Mouse (Mus musculus): ENCODE measurements around the gene Lrrc51. TPM values are rescaled to one million over a fixed set of nuclear protein-coding genes. Genes with fewer than 3 reads are reported as not detected.
A peak's percentile ranks its signal among the peaks of the same experiment; 100 is the strongest.
"Not testable (repeated sequence)": the region's sequence is repeated elsewhere in the genome, so short reads cannot be mapped to it uniquely, and the experiment has no call there.

Gene Lrrc51
- total and polyA plus RNA-seq, 3 experiments = 13.6 to 30.8 TPM; not detected in 1

GRCm38 (mm10) chr7:101932551-101932950 lies 1.1 kb downstream of the Lrrc51 start:
- no peak for DNase-seq (ENCODE audit: low read depth, low spot score)
- Histone ChIP-seq H3K9me3 (replicated peaks; ENCODE audit: insufficient read depth, low read length) (no peaks in the 10 kb centered on the region), H3K36me3 (ENCODE audit: control insufficient read depth in 1 of 2, insufficient read depth in 2 of 2, low read length in 2 of 2) (peaks cover 0 to 35% of the 10 kb centered on the region in 2 experiments; a peak in 2 of 4 replicates), H3K27me3 (ENCODE audit: control insufficient read depth in 1 of 2, insufficient read depth in 2 of 2, low read length in 2 of 2) (no peaks in the 10 kb centered on the region), H3K27ac (ENCODE audit: control insufficient read depth, low read depth, low read length) (no peak overlapping the region), H3K4me1 (ENCODE audit: control insufficient read depth in 1 of 2, insufficient read depth in 2 of 2, low read length in 2 of 2) (peaks cover 7 to 32% of the 10 kb centered on the region in 2 experiments), H3K4me3 (ENCODE audit: control insufficient read depth in 1 of 2, insufficient read depth in 1 of 2, low read depth in 2 of 2, low read length in 2 of 2) (peak overlapping the region in 1 of 2 experiments; percentile 86; a peak in 2 of 4 replicates), H3K9ac (ENCODE audit: control insufficient read depth, low read depth, low read length, poor library complexity, severe bottlenecking) (peak overlapping the region; percentile 33; the same call in 1 of the 2 replicates), H3K79me2 (ENCODE audit: control insufficient read depth, insufficient read depth, low read length, poor library complexity) (peaks cover 39% of the 10 kb centered on the region)
- TF ChIP-seq MAFK (IDR thresholded peaks at IDR 0.05; ENCODE audit: borderline replicate concordance, low read depth, low read length) (no peak), POLR2AphosphoS5 (IDR thresholded peaks at IDR 0.05; ENCODE audit: borderline replicate concordance, low read depth, low read length) (no peak)

GRCm38 (mm10) chr7:101928093-101928492 lies 5.6 kb downstream of the Lrrc51 start:
- H3K27ac ChIP-seq (ENCODE audit: control insufficient read depth, low read depth, low read length) = no peak overlapping the region
- TF ChIP-seq HCFC1 (IDR thresholded peaks at IDR 0.05; ENCODE audit: low read depth, low read length) = no peak
- no peak for TF ChIP-seq E2F4 (IDR thresholded peaks at IDR 0.05; ENCODE audit: borderline replicate concordance, low read depth, low read length)
- TF ChIP-seq EP300 (IDR thresholded peaks at IDR 0.05; ENCODE audit: low read depth in 1 of 2, low read length in 2 of 2) = no peak
- no peak for TF ChIP-seq ZC3H11A (IDR thresholded peaks at IDR 0.05; ENCODE audit: low read depth, low read length)
- H3K4me1 ChIP-seq (ENCODE audit: control insufficient read depth in 1 of 2, insufficient read depth in 2 of 2, low read length in 2 of 2) = peaks cover 3 to 12% of the 10 kb centered on the region in 2 experiments
- no peaks in the 10 kb centered on the region for H3K9me3 ChIP-seq (replicated peaks; ENCODE audit: insufficient read depth, low read length)
- H3K9ac ChIP-seq (ENCODE audit: control insufficient read depth, low read depth, low read length, poor library complexity, severe bottlenecking) = no peak overlapping the region
- peaks cover 0 to 17% of the 10 kb centered on the region in 2 experiments; a peak in 2 of 4 replicates for H3K36me3 ChIP-seq (ENCODE audit: control insufficient read depth in 1 of 2, insufficient read depth in 2 of 2, low read length in 2 of 2)
- H3K4me3 ChIP-seq (ENCODE audit: control insufficient read depth in 1 of 2, insufficient read depth in 1 of 2, low read depth in 2 of 2, low read length in 2 of 2) = no peak overlapping the region
- peaks cover 4% of the 10 kb centered on the region; the same call in 1 of the 2 replicates for H3K79me2 ChIP-seq (ENCODE audit: control insufficient read depth, insufficient read depth, low read length, poor library complexity)
- no peak for DNase-seq (ENCODE audit: low read depth, low spot score)
- no peaks in the 10 kb centered on the region for H3K27me3 ChIP-seq (ENCODE audit: control insufficient read depth in 1 of 2, insufficient read depth in 2 of 2, low read length in 2 of 2)

GRCm38 (mm10) chr7:101925892-101926291 lies 7.8 kb downstream of the Lrrc51 start:
- TF ChIP-seq SMC3 (IDR thresholded peaks at IDR 0.05; ENCODE audit: low read depth, low read length) (peak; percentile 42), ZC3H11A (IDR thresholded peaks at IDR 0.05; ENCODE audit: low read depth, low read length) (0 out of 2 replicates have a peak, but pooled peaks have one; percentile 3), POLR2A (IDR thresholded peaks at IDR 0.05; ENCODE audit: control insufficient read depth in 1 of 2, insufficient read depth in 1 of 2, low read depth in 1 of 2, low read length in 2 of 2, poor library complexity in 1 of 2) (0 out of 4 replicates have a peak, but pooled peaks of 1 of the 2 experiments have one; percentile 9), CTCF (IDR thresholded peaks at IDR 0.05 in 2 of 3, conservative IDR thresholded peaks at IDR 0.05 in 1 of 3; ENCODE audit: control insufficient read depth in 1 of 3, insufficient read depth in 1 of 3, low read depth in 2 of 3, low read length in 3 of 3, poor library complexity in 1 of 3, severe bottlenecking in 1 of 3) (peak; percentile 10 to 52 (median 41); a peak in 5 of 6 replicates), RAD21 (IDR thresholded peaks at IDR 0.05; ENCODE audit: low read depth, low read length) (peak; percentile 30), TBP (IDR thresholded peaks at IDR 0.05; ENCODE audit: low read depth, low read length) (0 out of 2 replicates have a peak, but pooled peaks have one; percentile 26), MYC (IDR thresholded peaks at IDR 0.05; ENCODE audit: low read depth, low read length) (peak; percentile 66; the same call in 1 of the 2 replicates)
- H3K79me2 ChIP-seq (ENCODE audit: control insufficient read depth, insufficient read depth, low read length, poor library complexity); H3K9ac ChIP-seq (ENCODE audit: control insufficient read depth, low read depth, low read length, poor library complexity, severe bottlenecking); H3K9me3 ChIP-seq (replicated peaks; ENCODE audit: insufficient read depth, low read length); H3K36me3 ChIP-seq (ENCODE audit: control insufficient read depth in 1 of 2, insufficient read depth in 2 of 2, low read length in 2 of 2); H3K4me3 ChIP-seq (ENCODE audit: control insufficient read depth in 1 of 2, insufficient read depth in 1 of 2, low read depth in 2 of 2, low read length in 2 of 2); H3K27ac ChIP-seq (ENCODE audit: control insufficient read depth, low read depth, low read length); H3K27me3 ChIP-seq (ENCODE audit: control insufficient read depth in 1 of 2, insufficient read depth in 2 of 2, low read length in 2 of 2); H3K4me1 ChIP-seq (ENCODE audit: control insufficient read depth in 1 of 2, insufficient read depth in 2 of 2, low read length in 2 of 2): not testable (repeated sequence)
- DNase-seq (ENCODE audit: low read depth, low spot score) = peak; percentile 28
